Mouse (Mus musculus): ENCODE results near the gene Tmem198. TPM values are rescaled to one million over a fixed set of nuclear protein-coding genes. Genes with fewer than 3 reads are reported as not detected.

The Tmem198 gene
- polyA plus RNA-seq, 1 experiment from 2014 or later, result 13.0 TPM

DNA sequence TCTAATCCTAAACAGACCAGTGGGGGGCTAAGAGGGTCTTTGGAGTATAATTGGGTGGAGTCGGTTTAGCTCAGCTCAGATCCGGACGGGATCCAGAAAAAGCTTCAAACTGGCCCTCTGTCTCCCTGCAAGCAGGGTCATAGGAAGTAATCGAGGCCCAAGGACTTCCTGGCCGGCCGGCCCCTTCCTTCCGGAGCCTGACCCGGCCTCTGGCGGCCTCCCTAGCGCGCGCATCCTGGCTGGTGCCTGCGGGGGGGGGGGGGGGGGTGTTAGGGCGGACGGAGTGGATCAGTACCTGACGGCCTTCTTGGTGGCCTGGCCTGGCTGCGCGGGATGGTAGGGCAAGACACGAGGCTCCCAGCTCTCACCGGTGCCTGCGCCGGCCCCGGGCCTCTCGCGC lies 835 bp upstream of the Tmem198 start:
- peak overlapping the region; percentile 62 for H3K4me3 ChIP-seq (ENCODE audit: low read depth, low read length)
- H3K4me1 ChIP-seq (ENCODE audit: control insufficient read depth, insufficient read depth, low read length), result peaks cover 22% of the 10 kb centered on the region
- peak overlapping the region; percentile 79 for H3K9ac ChIP-seq (ENCODE audit: low read length)
- 0% methylated on average over 14 of the region's 25 CpGs for WGBS
- ATAC-seq (ENCODE audit: low FRiP score) (no peak), DNase-seq (ENCODE audit: low spot score, missing footprints) (peak; percentile 88)
- peaks cover 20% of the 10 kb centered on the region; the same call in 1 of the 2 replicates for H3K36me3 ChIP-seq (ENCODE audit: control insufficient read depth, insufficient read depth, low read length)
- no peaks in the 10 kb centered on the region for H3K9me3 ChIP-seq (ENCODE audit: control insufficient read depth, low read length)
- peak overlapping the region; percentile 25; the same call in 1 of the 2 replicates for H3K27ac ChIP-seq (ENCODE audit: low read depth, low read length)
- peaks cover 9% of the 10 kb centered on the region; the same call in 1 of the 2 replicates for H3K27me3 ChIP-seq (ENCODE audit: control insufficient read depth, insufficient read depth, low read length)
- H3K4me2 ChIP-seq, result peak overlapping the region; percentile 80

DNA sequence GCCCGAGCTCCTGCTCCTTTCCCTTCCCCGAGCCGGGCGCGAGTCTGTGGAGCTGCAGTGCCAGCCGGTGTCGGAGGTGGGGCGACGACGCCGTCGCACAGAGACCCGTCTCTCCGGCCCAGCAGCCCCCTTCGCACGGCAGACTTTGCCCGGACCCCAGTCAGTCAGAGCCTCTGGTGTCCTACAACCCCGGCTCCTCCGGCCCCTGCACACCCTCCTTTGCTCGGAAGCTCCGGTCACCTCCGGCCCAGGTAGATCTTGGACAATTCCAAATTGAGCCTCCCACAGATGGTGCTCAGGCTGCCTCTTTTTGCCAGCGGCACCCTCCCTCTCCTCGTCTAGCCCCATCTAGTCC lies 280 bp downstream of the Tmem198 start:
- H3K27me3 ChIP-seq (ENCODE audit: control insufficient read depth, insufficient read depth, low read length), result peaks cover 13% of the 10 kb centered on the region; the same call in 1 of the 2 replicates
- H3K4me1 ChIP-seq (ENCODE audit: control insufficient read depth, insufficient read depth, low read length), result peaks cover 22% of the 10 kb centered on the region

GRCm38 (mm10) chr1:75480036-75480435 lies 704 bp downstream of the Tmem198 start:
- H3K4me1 ChIP-seq (ENCODE audit: control insufficient read depth, insufficient read depth, low read length), result peaks cover 22% of the 10 kb centered on the region
- H3K36me3 ChIP-seq (ENCODE audit: control insufficient read depth, insufficient read depth, low read length), result peaks cover 14% of the 10 kb centered on the region; the same call in 1 of the 2 replicates
- peak overlapping the region; percentile 62 for H3K4me3 ChIP-seq (ENCODE audit: low read depth, low read length)
- no peak overlapping the region; the same call in 1 of the 2 replicates for H3K27ac ChIP-seq (ENCODE audit: low read depth, low read length)
- DNase-seq (ENCODE audit: low spot score, missing footprints) (no peak), ATAC-seq (ENCODE audit: low FRiP score) (no peak)
- H3K4me2 ChIP-seq, result peak overlapping the region; percentile 80
- peaks cover 17% of the 10 kb centered on the region; the same call in 1 of the 2 replicates for H3K27me3 ChIP-seq (ENCODE audit: control insufficient read depth, insufficient read depth, low read length)
- 15% methylated on average over 13 of the region's 13 CpGs for WGBS
- peak overlapping the region; percentile 69 for H3K9ac ChIP-seq (ENCODE audit: low read length)
- H3K9me3 ChIP-seq (ENCODE audit: control insufficient read depth, low read length), result no peaks in the 10 kb centered on the region

More for the DNA sequence above, 280 bp downstream of the Tmem198 start:
- Histone ChIP-seq H3K9me3 (ENCODE audit: control insufficient read depth, low read length) (no peaks in the 10 kb centered on the region), H3K27ac (ENCODE audit: low read depth, low read length) (no peak overlapping the region; the same call in 1 of the 2 replicates), H3K36me3 (ENCODE audit: control insufficient read depth, insufficient read depth, low read length) (peaks cover 18% of the 10 kb centered on the region; the same call in 1 of the 2 replicates), H3K9ac (ENCODE audit: low read length) (peak overlapping the region; percentile 69), H3K4me3 (ENCODE audit: low read depth, low read length) (peak overlapping the region; percentile 62), H3K4me2 (peak overlapping the region; percentile 80)
- 1% methylated on average over 15 of the region's 24 CpGs for WGBS
- no peak for DNase-seq (ENCODE audit: low spot score, missing footprints)
- peak; percentile 60 for ATAC-seq (ENCODE audit: low FRiP score)

- Histone ChIP-seq H3K27me3 (ENCODE audit: control insufficient read depth, insufficient read depth, low read length) (peaks cover 24% of the 10 kb centered on the region), H3K4me3 (ENCODE audit: low read depth, low read length) (0 out of 2 replicates have a peak overlapping the region, but pooled peaks have one; percentile 62), H3K27ac (ENCODE audit: low read depth, low read length) (no peak overlapping the region), H3K9ac (ENCODE audit: low read length) (no peak overlapping the region), H3K4me1 (ENCODE audit: control insufficient read depth, insufficient read depth, low read length) (peaks cover 22% of the 10 kb centered on the region), H3K4me2 (peak overlapping the region; percentile 80), H3K9me3 (ENCODE audit: control insufficient read depth, low read length) (no peaks in the 10 kb centered on the region), H3K36me3 (ENCODE audit: control insufficient read depth, insufficient read depth, low read length) (peaks cover 8% of the 10 kb centered on the region; the same call in 1 of the 2 replicates)
- no peak for ATAC-seq (ENCODE audit: low FRiP score)
- 86% methylated on average over 7 of the region's 7 CpGs for WGBS
- no peak for DNase-seq (ENCODE audit: low spot score, missing footprints)
These were observed 1.4 kb downstream of the Tmem198 start for GRCm38 (mm10) chr1:75480735-75481134.

DNA sequence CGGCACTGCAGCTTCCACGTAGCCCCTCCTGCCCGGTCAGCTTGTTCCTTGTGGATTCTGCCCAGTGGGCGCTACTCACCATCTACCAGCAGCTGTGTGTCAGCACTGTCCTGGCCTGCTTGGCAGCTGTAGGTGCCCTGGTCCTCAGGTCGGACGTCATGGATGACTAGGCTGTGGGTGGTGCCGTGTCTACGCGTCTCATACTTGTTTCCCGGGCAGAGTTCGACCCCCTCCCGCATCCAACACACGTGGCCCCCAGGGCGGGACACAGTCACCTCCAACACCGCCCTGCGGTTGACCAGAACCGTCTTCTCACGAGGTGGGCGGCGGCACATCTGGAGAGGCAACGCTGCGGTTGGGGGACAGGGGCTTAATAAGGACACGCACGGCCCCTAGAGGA lies 7.2 kb downstream of the Tmem198 start:
- H3K4me3 ChIP-seq (ENCODE audit: low read depth, low read length), result no peak overlapping the region
- no peak overlapping the region for H3K9ac ChIP-seq (ENCODE audit: low read length)
- ATAC-seq (ENCODE audit: low FRiP score), result no peak
- no peak for DNase-seq (ENCODE audit: low spot score, missing footprints)
- H3K9me3 ChIP-seq (ENCODE audit: control insufficient read depth, low read length), result no peaks in the 10 kb centered on the region
- H3K36me3 ChIP-seq (ENCODE audit: control insufficient read depth, insufficient read depth, low read length), result no peaks in the 10 kb centered on the region
- 6% methylated on average over 24 of the region's 24 CpGs for WGBS
- H3K4me2 ChIP-seq, result peak overlapping the region; percentile 92
- H3K27ac ChIP-seq (ENCODE audit: low read depth, low read length), result no peak overlapping the region
- H3K27me3 ChIP-seq (ENCODE audit: control insufficient read depth, insufficient read depth, low read length), result peaks cover 48% of the 10 kb centered on the region
- H3K4me1 ChIP-seq (ENCODE audit: control insufficient read depth, insufficient read depth, low read length), result peaks cover 13% of the 10 kb centered on the region

GRCm38 (mm10) chr1:75487040-75487404 lies 7.7 kb downstream of the Tmem198 start:
- H3K27me3 ChIP-seq (ENCODE audit: control insufficient read depth, insufficient read depth, low read length), result peaks cover 45% of the 10 kb centered on the region

DNA sequence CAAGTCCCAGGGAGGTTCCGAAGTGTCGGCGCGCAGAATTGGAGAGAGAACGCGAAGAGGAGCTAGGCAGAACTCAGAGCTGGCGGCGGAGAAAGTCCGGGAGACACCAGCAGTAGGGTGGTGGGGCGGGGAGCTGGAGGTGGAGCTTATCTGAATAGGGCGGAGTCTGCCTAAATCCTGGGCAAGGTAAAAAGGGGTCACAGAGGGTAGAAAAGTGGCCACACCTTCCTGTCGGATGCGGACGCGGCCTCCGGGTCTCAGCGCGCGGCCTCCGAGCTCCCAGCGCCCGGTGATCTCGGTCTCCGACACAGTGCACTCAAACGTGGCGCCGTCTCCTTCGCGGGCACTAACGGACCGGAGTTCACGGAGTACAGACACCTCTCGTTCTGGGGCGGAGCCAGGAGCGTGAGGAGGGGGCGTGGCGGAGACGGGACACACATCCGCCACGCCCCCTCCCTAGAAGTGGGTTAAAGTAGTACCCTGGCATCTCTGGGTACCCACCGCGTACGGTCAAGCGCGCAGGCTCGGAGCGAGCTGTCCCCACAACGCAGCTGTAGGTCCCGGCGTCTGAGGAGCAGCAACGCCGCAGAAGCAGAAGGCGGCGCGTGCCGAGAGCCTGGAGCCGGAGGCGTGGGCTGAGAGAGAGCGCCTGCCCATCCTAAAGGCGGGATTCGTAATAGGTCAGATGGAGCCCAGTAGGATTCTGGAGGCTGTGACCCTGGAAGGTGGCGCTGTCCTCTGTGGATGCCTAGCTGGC lies 8.3 kb downstream of the Tmem198 start:
- Histone ChIP-seq H3K4me1 (ENCODE audit: control insufficient read depth, insufficient read depth, low read length) (peaks cover 13% of the 10 kb centered on the region), H3K4me2 (peak overlapping the region; percentile 92), H3K9ac (ENCODE audit: low read length) (peak overlapping the region; percentile 47), H3K4me3 (ENCODE audit: low read depth, low read length) (peak overlapping the region; percentile 48), H3K27me3 (ENCODE audit: control insufficient read depth, insufficient read depth, low read length) (peaks cover 42% of the 10 kb centered on the region), H3K36me3 (ENCODE audit: control insufficient read depth, insufficient read depth, low read length) (no peaks in the 10 kb centered on the region), H3K27ac (ENCODE audit: low read depth, low read length) (no peak overlapping the region), H3K9me3 (ENCODE audit: control insufficient read depth, low read length) (no peaks in the 10 kb centered on the region)
- ATAC-seq (ENCODE audit: low FRiP score) (peak; percentile 81), DNase-seq (ENCODE audit: low spot score, missing footprints) (peak; percentile 97)
- WGBS, result under 1% methylated on average over 62 of the region's 62 CpGs

More at GRCm38 (mm10) chr1:75487040-75487404, 7.7 kb downstream of the Tmem198 start:
- Histone ChIP-seq H3K27ac (ENCODE audit: low read depth, low read length) (no peak overlapping the region), H3K9me3 (ENCODE audit: control insufficient read depth, low read length) (no peaks in the 10 kb centered on the region), H3K9ac (ENCODE audit: low read length) (peak overlapping the region; percentile 47), H3K4me2 (peak overlapping the region; percentile 92), H3K4me1 (ENCODE audit: control insufficient read depth, insufficient read depth, low read length) (peaks cover 13% of the 10 kb centered on the region), H3K4me3 (ENCODE audit: low read depth, low read length) (peak overlapping the region; percentile 48), H3K36me3 (ENCODE audit: control insufficient read depth, insufficient read depth, low read length) (no peaks in the 10 kb centered on the region)
- under 1% methylated on average over 13 of the region's 13 CpGs for WGBS
- peak; percentile 92 for DNase-seq (ENCODE audit: low spot score, missing footprints)
- ATAC-seq (ENCODE audit: low FRiP score), result 0 out of 2 replicates have a peak, but pooled peaks have one; percentile 11

DNA sequence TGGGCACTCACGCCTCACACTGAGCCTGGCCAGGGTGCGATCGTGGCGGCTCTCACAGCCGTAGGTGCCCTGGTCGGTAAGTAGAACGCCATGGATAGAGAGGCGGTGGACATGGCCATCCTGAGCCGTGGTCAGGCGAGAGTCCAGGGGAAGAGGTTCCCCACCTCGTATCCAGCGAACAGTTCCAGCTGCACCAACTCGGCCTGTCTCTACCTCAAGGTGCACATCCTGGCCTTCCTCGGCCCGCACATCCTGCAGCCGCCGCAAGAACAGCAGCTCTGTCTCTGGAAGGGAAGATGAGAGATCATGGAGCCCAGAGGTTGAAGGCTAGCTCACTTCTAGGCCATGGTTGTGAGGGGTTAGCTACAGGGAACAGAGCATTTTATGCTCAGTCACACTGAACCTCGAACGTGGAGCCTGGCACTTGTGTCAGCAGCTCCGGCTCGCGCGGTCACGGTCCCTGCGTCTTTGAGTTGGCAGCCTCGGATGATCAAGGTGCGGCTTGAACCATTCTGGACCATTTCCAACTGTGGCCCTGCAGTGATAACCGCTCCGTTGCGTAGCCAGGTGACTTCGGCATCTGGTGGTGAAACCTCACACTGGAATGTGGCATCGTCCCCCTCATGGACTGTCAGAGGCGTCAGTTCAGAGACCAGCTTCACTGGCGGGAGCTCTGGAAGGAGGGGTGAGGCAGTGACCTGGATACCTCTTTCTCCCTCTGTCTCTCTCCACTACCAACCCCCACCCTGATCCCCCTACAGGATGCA lies 11.6 kb downstream of the Tmem198 start:
- no peak overlapping the region for H3K9ac ChIP-seq (ENCODE audit: low read length)
- WGBS, result 82% methylated on average over 34 of the region's 34 CpGs
- peaks cover 13% of the 10 kb centered on the region for H3K4me1 ChIP-seq (ENCODE audit: control insufficient read depth, insufficient read depth, low read length)
- no peaks in the 10 kb centered on the region for H3K36me3 ChIP-seq (ENCODE audit: control insufficient read depth, insufficient read depth, low read length)
- H3K4me2 ChIP-seq, result no peak overlapping the region
- no peak overlapping the region for H3K27ac ChIP-seq (ENCODE audit: low read depth, low read length)
- ATAC-seq (ENCODE audit: low FRiP score) (no peak), DNase-seq (ENCODE audit: low spot score, missing footprints) (no peak)
- H3K27me3 ChIP-seq (ENCODE audit: control insufficient read depth, insufficient read depth, low read length), result peaks cover 29% of the 10 kb centered on the region
- H3K4me3 ChIP-seq (ENCODE audit: low read depth, low read length), result no peak overlapping the region
- H3K9me3 ChIP-seq (ENCODE audit: control insufficient read depth, low read length), result no peaks in the 10 kb centered on the region
